Mouse (Mus musculus) heart, embryonic 15.5 days (tissue): ENCODE data around the gene Parp4. TPM values are rescaled to one million over a fixed set of nuclear protein-coding genes. Genes with fewer than 3 reads are reported as not detected.
A peak's percentile ranks its signal among the peaks of the same experiment; 100 is the strongest.

Experiments used
- ATAC-seq: fragments of 200-750 bp; cut with Nextera tagmentation; replicated peaks from 2 replicates; pipeline ENCODE4 v1.8.0; 2017; ENCODE audit warnings: low read depth, moderate TSS enrichment; ENCODE audit not compliant: insufficient number of reproducible peaks, insufficient read depth, low FRiP score
- H3K27ac ChIP-seq: fragments of 300-500 bp; sonication (generic); 2 replicates; pipeline ENCODE4 v1.5.1; 2015; ENCODE audit warnings: mild to moderate bottlenecking, inconsistent platforms
- H3K27me3 ChIP-seq: fragments of 300-500 bp; sonication (generic); 2 replicates; pipeline ENCODE4 v1.6.1; 2015; ENCODE audit warnings: inconsistent platforms
- H3K36me3 ChIP-seq: fragments of 300-500 bp; sonication (generic); 2 replicates; pipeline ENCODE4 v1.6.1; 2015; ENCODE audit warnings: mild to moderate bottlenecking, inconsistent platforms
- H3K4me1 ChIP-seq: fragments of 300-500 bp; sonication (generic); replicated peaks from 2 replicates; pipeline ENCODE4 v1.6.1; 2015; ENCODE audit warnings: inconsistent platforms
- H3K4me2 ChIP-seq: fragments of 300-500 bp; sonication (generic); 2 replicates; pipeline ENCODE4 v1.6.1; 2015; ENCODE audit warnings: inconsistent platforms, mild to moderate bottlenecking, moderate library complexity
- H3K4me3 ChIP-seq: fragments of 300-500 bp; sonication (generic); 2 replicates; pipeline ENCODE4 v1.5.1; 2015; ENCODE audit warnings: mild to moderate bottlenecking, inconsistent platforms
- H3K9ac ChIP-seq: fragments of 300-500 bp; sonication (generic); 2 replicates; pipeline ENCODE4 v1.6.1; 2015; ENCODE audit warnings: mild to moderate bottlenecking, inconsistent platforms
- H3K9me3 ChIP-seq: fragments of 300-500 bp; sonication (generic); replicated peaks from 2 replicates; pipeline ENCODE4 v1.6.1; 2016; ENCODE audit warnings: inconsistent platforms
- WGBS: fragments of 180-500 bp; shearing (Covaris S2); methylation state at CpG from one replicate; pipeline ENCODE4 v1.1.7; 2015; ENCODE audit warnings: mixed read lengths; 5-methylcytosine and 5-hydroxymethylcytosine counted together
- polyA plus RNA-seq: library from polyadenylated mRNA; unstranded; fragments of >200 nt; fragmentation: Nextera tagmentation; extraction: Ambion mirVana; gene quantifications from 2 replicates; pipeline ENCODE4 v1.2.1, GENCODE M21; 2015

Parp4 gene
- polyA plus RNA-seq, result 7.1 and 10.3 TPM in 2 replicates

DNA sequence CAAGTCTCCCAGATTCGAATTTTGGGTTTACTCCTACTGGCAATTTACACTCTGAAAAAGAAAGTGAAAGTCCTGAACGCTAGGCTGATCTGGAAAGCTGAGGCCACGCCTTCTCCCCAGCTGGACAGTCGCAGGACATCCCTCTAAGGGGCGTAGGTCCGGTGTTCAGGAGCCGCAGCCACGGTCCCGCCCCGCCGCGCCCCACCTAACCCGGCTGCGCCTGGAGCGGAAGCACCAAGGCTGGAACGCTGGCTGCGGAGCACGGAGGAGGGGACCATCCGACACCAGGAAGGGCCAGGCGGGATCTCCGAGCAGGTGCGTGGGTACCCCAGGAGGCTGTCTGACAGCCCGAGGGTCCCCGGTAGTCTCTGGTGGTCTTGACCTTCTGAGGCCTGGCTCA, at the start of gene Parp4, which contains the start of gene Cenpj:
Parp4 (plus strand) TSS at position 204 of the 400 bp plus-strand sequence.
Cenpj (minus strand) TSS at position 10 of the 400 bp plus-strand sequence.
- H3K9ac ChIP-seq, result peak within 1 kb of the TSS; percentile 74
- no peaks in the 10 kb centered on the region for H3K36me3 ChIP-seq
- peak; percentile 74 for ATAC-seq
- H3K27ac ChIP-seq, result peak within 1 kb of the TSS; percentile 76
- peaks cover 21% of the 10 kb centered on the region for H3K4me1 ChIP-seq
- under 1% methylated on average over 24 of the region's 24 CpGs for WGBS
- H3K4me2 ChIP-seq, result peak within 1 kb of the TSS; percentile 68
- H3K4me3 ChIP-seq, result peak within 1 kb of the TSS; percentile 70
- H3K9me3 ChIP-seq, result no peaks in the 10 kb centered on the region
- no peaks in the 10 kb centered on the region for H3K27me3 ChIP-seq

DNA sequence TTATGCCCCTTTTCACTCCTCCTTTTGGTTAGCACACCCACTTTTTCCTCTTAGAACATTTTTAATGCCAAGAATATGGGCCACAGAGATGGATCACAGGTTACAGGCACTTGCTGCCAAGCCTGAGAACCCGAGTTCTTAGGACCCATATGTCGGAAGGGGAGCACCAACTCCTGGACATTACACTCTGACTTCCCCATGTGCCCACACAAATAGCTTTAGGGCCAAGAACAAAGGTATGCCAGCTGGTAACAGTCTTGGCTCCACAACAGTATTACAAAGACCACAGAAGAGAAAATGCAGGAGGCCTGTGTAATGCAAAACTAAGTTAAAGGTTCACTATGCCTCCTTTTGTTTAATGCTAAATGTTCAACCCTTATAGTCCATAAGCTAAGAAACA, 44.6 kb upstream of the Parp4 start:
- H3K27ac ChIP-seq, result no peak overlapping the region
- no peak overlapping the region for H3K9ac ChIP-seq
- H3K4me1 ChIP-seq, result no peaks in the 10 kb centered on the region
- H3K36me3 ChIP-seq, result peaks cover 26% of the 10 kb centered on the region
- no peak for ATAC-seq
- no peaks in the 10 kb centered on the region for H3K9me3 ChIP-seq
- no peak overlapping the region for H3K4me2 ChIP-seq
- no peak overlapping the region for H3K4me3 ChIP-seq
- 79% methylated on average over 2 of the region's 2 CpGs for WGBS
- H3K27me3 ChIP-seq, result no peaks in the 10 kb centered on the region

DNA sequence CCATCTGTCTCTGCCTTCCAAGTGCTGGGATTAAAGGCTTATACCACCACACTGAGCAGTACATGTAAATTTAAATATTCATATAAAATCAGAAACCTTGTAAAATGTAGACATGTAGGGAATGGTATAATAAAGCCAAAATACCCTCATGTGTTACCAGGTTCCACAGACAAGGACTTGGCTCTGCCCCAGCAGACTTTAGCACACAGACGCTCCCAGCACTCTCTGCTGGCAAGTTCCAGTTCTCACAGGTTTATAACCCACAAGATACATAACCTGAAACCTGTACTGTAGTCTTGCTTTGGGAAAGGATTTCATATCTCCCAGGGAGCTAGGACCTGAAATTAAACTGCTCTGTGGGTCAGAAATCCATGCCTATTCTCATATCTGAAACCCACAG, 30.5 kb upstream of the Parp4 start:
- H3K27ac ChIP-seq, result no peak overlapping the region
- no peaks in the 10 kb centered on the region for H3K36me3 ChIP-seq
- no peak for ATAC-seq
- H3K4me2 ChIP-seq, result no peak overlapping the region
- 78% methylated on average over 1 of the region's 1 CpGs for WGBS
- H3K9ac ChIP-seq, result no peak overlapping the region
- no peaks in the 10 kb centered on the region for H3K27me3 ChIP-seq
- H3K4me3 ChIP-seq, result no peak overlapping the region
- no peaks in the 10 kb centered on the region for H3K9me3 ChIP-seq
- no peaks in the 10 kb centered on the region for H3K4me1 ChIP-seq

DNA sequence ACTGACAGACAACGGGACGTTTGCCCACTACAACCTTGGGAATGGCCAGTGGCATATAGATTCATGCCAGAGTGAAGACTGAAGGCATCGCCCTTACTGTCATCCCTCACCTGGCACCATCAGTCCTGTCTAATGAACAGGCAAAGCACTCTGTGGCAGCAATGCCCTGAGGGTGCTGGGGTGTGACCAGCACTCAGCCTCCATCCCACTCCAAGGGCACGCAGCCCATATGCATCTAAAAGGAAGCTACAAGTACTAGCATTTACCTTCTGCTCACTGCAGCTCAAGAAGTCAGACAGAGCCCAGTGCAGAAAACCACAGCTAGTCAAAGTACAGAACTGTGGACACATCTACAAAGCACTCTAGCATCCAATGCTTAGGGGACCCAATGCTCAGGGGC, 29.9 kb upstream of the Parp4 start:
- H3K36me3 ChIP-seq, result no peaks in the 10 kb centered on the region
- H3K9ac ChIP-seq, result no peak overlapping the region
- WGBS, result 89% methylated on average over 4 of the region's 4 CpGs
- no peaks in the 10 kb centered on the region for H3K9me3 ChIP-seq
- no peak overlapping the region for H3K4me2 ChIP-seq
- ATAC-seq, result no peak
- H3K27me3 ChIP-seq, result no peaks in the 10 kb centered on the region
- no peaks in the 10 kb centered on the region for H3K4me1 ChIP-seq
- H3K4me3 ChIP-seq, result no peak overlapping the region
- H3K27ac ChIP-seq, result no peak overlapping the region

DNA sequence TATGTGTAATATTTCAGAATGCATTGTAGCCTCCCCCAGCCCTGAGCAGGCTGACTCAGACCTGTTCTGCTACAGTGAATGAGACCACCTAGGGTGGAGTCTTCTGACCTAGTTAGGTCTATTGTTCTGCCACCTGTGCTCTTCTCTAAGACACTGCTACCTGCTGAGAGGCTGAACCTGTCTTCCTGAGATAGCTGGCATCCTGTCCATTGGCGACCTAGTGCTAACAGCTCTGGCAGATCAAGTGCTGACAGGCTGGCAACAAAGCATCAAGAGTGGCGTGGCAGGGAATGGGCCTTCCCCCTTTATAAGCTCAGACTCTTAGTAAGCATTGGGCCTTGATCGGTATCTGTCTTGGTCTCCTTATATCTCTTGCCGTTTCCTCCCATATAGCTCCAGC, 24.5 kb upstream of the Parp4 start:
- Histone ChIP-seq H3K4me3 (no peak overlapping the region), H3K9me3 (no peaks in the 10 kb centered on the region), H3K36me3 (peaks cover 20% of the 10 kb centered on the region), H3K27me3 (no peaks in the 10 kb centered on the region), H3K4me1 (no peaks in the 10 kb centered on the region), H3K27ac (no peak overlapping the region), H3K9ac (no peak overlapping the region), H3K4me2 (no peak overlapping the region)
- 81% methylated on average over 4 of the region's 4 CpGs for WGBS
- ATAC-seq, result no peak

DNA sequence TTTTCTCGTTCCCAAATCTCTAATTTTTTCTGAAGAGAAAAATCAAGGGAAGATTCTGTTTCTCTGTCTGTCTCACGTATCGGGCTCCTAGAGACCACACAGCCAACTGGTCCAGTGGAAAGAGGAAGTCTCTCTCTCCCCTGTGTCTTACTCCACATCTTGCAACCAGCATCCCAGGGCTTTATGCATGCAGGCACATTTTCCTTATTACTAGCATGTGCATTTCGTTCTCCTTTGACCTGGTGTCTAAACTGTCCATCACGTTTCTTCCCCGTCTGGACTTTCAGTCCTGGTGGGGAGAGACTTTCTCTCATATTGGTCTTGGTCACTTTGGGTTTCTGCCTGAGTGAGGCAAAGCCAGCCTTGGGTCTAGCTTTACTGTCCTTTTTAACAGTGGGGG, 22.5 kb upstream of the Parp4 start:
- H3K36me3 ChIP-seq, result peaks cover 24% of the 10 kb centered on the region

DNA sequence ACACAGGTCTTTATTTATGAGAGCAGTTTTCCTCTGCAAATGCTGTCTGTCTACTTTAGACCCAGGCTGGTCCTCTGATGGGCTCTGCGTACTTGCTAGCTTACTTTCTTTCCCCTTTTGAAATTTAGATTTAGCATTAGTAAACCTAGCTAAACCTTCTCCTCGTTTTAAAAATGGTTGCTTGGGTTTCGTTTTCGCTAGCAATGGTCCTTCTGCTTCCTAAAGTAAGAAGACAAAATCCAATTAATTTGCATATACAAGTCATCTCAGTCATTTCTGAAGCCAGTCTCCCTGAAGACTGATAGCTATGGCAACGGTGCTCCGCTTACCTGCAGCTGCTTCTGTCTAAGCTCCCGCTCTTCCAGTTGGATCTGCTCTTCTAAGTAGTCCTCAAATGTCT, 22.1 kb upstream of the Parp4 start:
- Histone ChIP-seq H3K27me3 (no peaks in the 10 kb centered on the region), H3K9me3 (no peaks in the 10 kb centered on the region), H3K4me1 (no peaks in the 10 kb centered on the region), H3K9ac (no peak overlapping the region), H3K36me3 (peaks cover 27% of the 10 kb centered on the region), H3K4me3 (no peak overlapping the region), H3K4me2 (no peak overlapping the region), H3K27ac (no peak overlapping the region)
- WGBS, result 93% methylated on average over 7 of the region's 7 CpGs
- no peak for ATAC-seq

More for the DNA sequence above, 22.5 kb upstream of the Parp4 start:
- no peak for ATAC-seq
- Histone ChIP-seq H3K4me1 (no peaks in the 10 kb centered on the region), H3K9ac (no peak overlapping the region), H3K4me2 (no peak overlapping the region), H3K4me3 (no peak overlapping the region), H3K9me3 (no peaks in the 10 kb centered on the region), H3K27me3 (no peaks in the 10 kb centered on the region), H3K27ac (no peak overlapping the region)
- WGBS, result 89% methylated on average over 6 of the region's 6 CpGs

DNA sequence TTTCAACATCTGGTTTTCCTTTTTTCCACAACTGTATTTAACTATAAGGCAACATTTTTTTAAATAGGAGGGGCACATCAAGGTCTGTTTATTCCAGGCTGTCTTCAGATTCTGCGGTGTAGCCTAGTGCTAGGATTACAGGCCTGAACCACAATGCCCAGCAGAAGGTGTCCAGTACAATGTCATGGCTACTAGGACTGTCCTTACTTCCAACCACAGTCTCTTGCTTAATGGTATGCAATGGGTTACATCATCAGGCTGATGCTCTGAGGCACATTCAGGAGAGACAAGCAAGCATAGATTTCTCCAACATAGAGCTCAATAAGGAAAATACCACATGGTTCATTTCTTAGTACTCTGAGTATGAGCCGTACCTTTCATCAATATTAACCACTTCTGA, 20.7 kb upstream of the Parp4 start:
- Histone ChIP-seq H3K9ac (no peak overlapping the region), H3K4me1 (no peaks in the 10 kb centered on the region), H3K4me3 (no peak overlapping the region), H3K9me3 (no peaks in the 10 kb centered on the region), H3K27me3 (no peaks in the 10 kb centered on the region), H3K36me3 (peaks cover 27% of the 10 kb centered on the region), H3K27ac (no peak overlapping the region), H3K4me2 (no peak overlapping the region)
- WGBS, result 94% methylated on average over 2 of the region's 2 CpGs
- ATAC-seq, result no peak

DNA sequence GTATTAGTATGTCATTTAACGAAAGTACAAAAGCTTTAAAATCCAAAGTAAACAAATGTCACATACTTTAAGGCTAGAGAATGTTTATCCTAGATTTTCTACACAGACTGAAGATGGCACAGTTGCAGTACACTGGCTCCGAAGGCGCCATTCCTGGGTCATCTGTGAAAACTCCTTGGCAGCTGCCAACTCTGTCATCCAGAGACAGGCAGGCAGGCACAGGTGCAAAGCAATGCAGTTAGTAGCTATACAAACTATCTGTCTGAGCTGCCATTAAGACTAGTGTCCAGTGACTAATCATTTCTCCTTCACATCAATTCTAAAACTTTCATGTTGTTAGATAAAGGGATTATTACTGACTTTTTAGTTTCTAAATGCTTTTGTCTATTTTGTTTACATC, 16.3 kb upstream of the Parp4 start:
- Histone ChIP-seq H3K27ac (no peak overlapping the region), H3K4me1 (no peaks in the 10 kb centered on the region), H3K36me3 (peaks cover 21% of the 10 kb centered on the region; the same call in 1 of the 2 replicates), H3K9me3 (no peaks in the 10 kb centered on the region), H3K27me3 (no peaks in the 10 kb centered on the region), H3K4me2 (no peak overlapping the region), H3K9ac (no peak overlapping the region), H3K4me3 (no peak overlapping the region)
- no peak for ATAC-seq
- WGBS, result 75% methylated on average over 3 of the region's 3 CpGs

DNA sequence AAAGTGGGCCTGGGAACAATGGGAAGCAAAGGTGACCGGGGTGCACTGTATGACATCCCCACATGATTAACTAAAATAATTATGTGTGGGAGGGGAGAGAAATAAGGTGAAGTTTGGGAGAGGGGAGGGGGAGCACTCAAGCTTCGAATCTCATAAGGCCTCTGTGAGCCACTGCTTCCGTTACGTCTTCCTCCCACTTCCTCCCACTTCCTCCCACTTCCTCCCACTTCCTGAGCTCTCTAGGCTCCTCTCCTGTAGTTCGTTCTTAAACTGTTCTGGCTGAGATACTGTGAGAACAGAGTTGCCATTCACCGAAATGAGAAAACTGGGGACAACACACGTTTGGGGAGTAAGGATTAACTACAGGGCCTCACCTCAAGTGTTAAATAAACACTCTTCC, 7.9 kb upstream of the Parp4 start:
- no peak overlapping the region for H3K4me3 ChIP-seq
- no peak overlapping the region for H3K27ac ChIP-seq
- no peak for ATAC-seq
- no peaks in the 10 kb centered on the region for H3K9me3 ChIP-seq
- no peak overlapping the region for H3K9ac ChIP-seq
- no peaks in the 10 kb centered on the region for H3K27me3 ChIP-seq
- WGBS, result 69% methylated on average over 7 of the region's 7 CpGs
- H3K4me2 ChIP-seq, result no peak overlapping the region
- H3K4me1 ChIP-seq, result peaks cover 3% of the 10 kb centered on the region; the same call in 1 of the 2 replicates
- H3K36me3 ChIP-seq, result peaks cover 5% of the 10 kb centered on the region; the same call in 1 of the 2 replicates

DNA sequence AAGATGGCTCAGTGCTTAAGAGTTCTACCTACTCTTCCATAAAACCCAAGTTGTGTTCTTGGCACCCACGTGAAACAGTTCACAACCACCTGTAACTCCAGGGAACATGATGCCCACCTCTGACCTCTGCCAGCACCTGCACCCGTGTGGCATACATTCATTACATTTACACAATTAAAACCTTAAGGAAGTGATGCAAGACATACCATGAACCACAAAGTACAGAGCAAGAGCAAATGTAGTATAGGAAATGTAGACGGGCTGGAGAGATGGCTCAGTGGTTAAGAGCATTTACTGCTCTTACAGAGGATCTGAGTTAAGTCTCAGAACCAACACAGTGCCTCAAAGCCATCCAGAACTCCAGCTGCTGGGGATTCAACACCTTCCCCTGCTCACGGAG, 6.4 kb upstream of the Parp4 start:
- no peak overlapping the region for H3K9ac ChIP-seq
- no peaks in the 10 kb centered on the region for H3K9me3 ChIP-seq
- ATAC-seq, result no peak
- no peak overlapping the region for H3K27ac ChIP-seq
- H3K4me1 ChIP-seq, result peaks cover 5% of the 10 kb centered on the region; the same call in 1 of the 2 replicates
- H3K4me2 ChIP-seq, result no peak overlapping the region
- H3K4me3 ChIP-seq, result no peak overlapping the region
- no peaks in the 10 kb centered on the region for H3K36me3 ChIP-seq
- no peaks in the 10 kb centered on the region for H3K27me3 ChIP-seq
- WGBS, result 76% methylated on average over 4 of the region's 4 CpGs

DNA sequence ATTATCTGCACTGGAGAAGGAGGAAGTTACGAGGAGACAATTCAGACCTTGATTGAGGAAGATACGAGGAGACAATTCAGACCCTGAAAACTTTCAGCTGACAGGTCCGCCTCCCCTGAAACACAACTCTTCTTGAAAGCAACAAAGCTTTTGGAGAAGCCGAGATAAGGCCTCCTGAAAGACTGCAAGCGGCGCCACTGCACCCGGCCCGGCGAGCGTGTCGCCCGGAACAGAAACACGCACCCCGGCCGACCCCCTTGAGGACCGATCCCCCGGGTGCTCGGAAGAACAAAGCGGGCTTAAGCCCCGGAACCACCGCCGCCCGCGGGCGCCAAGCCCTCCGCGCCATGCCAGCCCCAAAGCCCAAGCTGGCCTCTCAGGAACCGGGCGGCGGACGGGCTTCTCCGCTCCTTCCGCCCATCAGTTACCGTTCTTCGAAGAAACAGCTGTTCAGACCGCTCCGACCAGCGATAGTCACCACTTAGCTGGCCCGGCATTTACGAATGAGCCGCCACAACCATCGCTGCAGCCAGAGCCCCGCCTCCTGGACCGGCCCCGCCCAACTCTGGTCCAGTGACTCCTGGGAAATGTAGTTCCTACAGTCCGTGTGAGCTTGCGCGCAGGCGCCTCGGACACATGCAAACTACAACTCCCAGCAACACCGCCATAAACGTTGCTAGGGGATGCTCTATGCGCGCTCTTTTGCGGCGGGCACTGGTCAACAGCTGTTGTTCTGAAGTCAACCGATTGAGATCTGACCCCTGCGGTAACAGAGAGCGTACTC, 3.9 kb upstream of the Parp4 start:
- Histone ChIP-seq H3K9ac (peak overlapping the region; percentile 74), H3K4me2 (peak overlapping the region; percentile 77), H3K9me3 (no peaks in the 10 kb centered on the region), H3K27me3 (no peaks in the 10 kb centered on the region), H3K4me1 (peaks cover 12% of the 10 kb centered on the region), H3K36me3 (no peaks in the 10 kb centered on the region), H3K27ac (peak overlapping the region; percentile 68), H3K4me3 (peak overlapping the region; percentile 89)
- peak; percentile 98 for ATAC-seq
- under 1% methylated on average over 59 of the region's 59 CpGs for WGBS
